8 mouse cellular contexts compared by ENCODE assay signal in the genomic region with DNA sequence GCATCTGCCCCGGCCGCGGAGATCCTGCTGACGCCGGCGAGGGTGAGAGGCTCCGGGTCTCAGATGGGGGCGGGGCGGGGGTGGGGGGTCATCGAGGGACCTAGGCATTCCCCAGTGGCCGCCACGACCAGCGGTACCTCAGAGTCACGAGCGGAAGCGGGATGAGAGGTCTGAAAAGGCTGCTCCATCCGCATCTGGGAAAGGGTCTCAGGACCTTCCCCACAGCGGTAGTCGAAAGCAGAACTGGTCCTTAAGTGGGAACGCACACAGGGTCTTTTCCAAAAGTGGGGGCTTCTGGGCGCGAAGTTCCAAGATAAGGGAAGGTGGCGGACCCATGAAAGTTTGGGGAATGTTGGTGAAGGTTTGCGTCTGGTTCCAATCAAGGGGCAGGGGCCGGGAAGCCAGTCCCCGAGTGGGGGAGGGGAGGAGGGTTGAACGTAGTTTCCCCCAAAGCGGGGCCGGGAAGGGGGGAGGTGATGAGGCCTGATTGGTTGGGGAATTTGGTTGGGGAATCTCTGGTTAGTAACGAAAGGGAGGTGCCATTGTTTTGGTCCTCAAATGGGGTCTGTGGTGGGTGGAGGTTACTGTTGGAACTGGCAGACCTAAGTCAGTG. TPM values are rescaled to one million over a fixed set of nuclear protein-coding genes. Genes with fewer than 3 reads are reported as not detected.
DNase-seq lines count a peak whose midpoint lies in the region; ATAC-seq and TF ChIP-seq lines count a peak whose summit lies in the region.

No protein-coding gene starts in this region.

- H3K27ac ChIP-seq in heart, postnatal 0 days (ENCODE audit: low read depth) = peak overlapping the region; percentile 80
- H3K27ac ChIP-seq in limb, embryonic 12.5 days = peak overlapping the region; percentile 95
- peak overlapping the region; percentile 71 for H3K27ac ChIP-seq in midbrain, embryonic 11.5 days (ENCODE audit: low read depth, low read length)

- H3K4me3 ChIP-seq in heart, postnatal 0 days (ENCODE audit: low read depth, low read length) = peak overlapping the region; percentile 89
- H3K4me3 ChIP-seq in limb, embryonic 12.5 days (replicated peaks) = peak overlapping the region; percentile 75
- peak overlapping the region; percentile 86 for H3K4me3 ChIP-seq in midbrain, embryonic 11.5 days (ENCODE audit: low read depth, low read length)

- H3K9ac ChIP-seq in heart, postnatal 0 days (replicated peaks; ENCODE audit: low read depth, low read length) = peak overlapping the region; percentile 76
- peak overlapping the region; percentile 83 for H3K9ac ChIP-seq in limb, embryonic 12.5 days (replicated peaks)
- H3K9ac ChIP-seq in midbrain, embryonic 11.5 days (ENCODE audit: low read length) = peak overlapping the region; percentile 86

- no peaks in the 10 kb centered on the region for H3K9me3 ChIP-seq in heart, postnatal 0 days (replicated peaks; ENCODE audit: control insufficient read depth, low read length)
- H3K9me3 ChIP-seq in limb, embryonic 12.5 days = no peaks in the 10 kb centered on the region
- no peaks in the 10 kb centered on the region for H3K9me3 ChIP-seq in midbrain, embryonic 11.5 days (ENCODE audit: control insufficient read depth, low read length)

- no peak for TF ChIP-seq EP300 in heart, postnatal 0 days (IDR thresholded peaks at IDR 0.05; ENCODE audit: low read depth)

- POLR2A ChIA-PET in Patski (lab: Charles Lee) = no interaction called here

- peak; percentile 27 to 67 for DNase-seq in heart, adult 18-20 months
- DNase-seq in heart, adult 8-10 months (ENCODE audit: low spot score) = no peak
- no peak for DNase-seq in Patski (ENCODE audit: low read depth, low spot score)
- DNase-seq in embryo, embryonic 10 days (ENCODE audit: low spot score) = peak; percentile 86
- DNase-seq in heart, postnatal 0 days (ENCODE audit: low spot score) = peak; percentile 39
- DNase-seq in midbrain, embryonic 11.5 days (ENCODE audit: low spot score, missing footprints) = peak; percentile 97
- peak; percentile 46 for DNase-seq in thymus, postnatal 0 days (ENCODE audit: low spot score)

- H3K27me3 ChIP-seq in Patski = peaks cover 2% of the 10 kb centered on the region
- H3K27me3 ChIP-seq in heart, postnatal 0 days (ENCODE audit: control insufficient read depth, insufficient read depth, low read length) = no peaks in the 10 kb centered on the region
- no peaks in the 10 kb centered on the region for H3K27me3 ChIP-seq in limb, embryonic 12.5 days
- H3K27me3 ChIP-seq in midbrain, embryonic 11.5 days (ENCODE audit: control insufficient read depth, insufficient read depth, low read length) = no peaks in the 10 kb centered on the region

- CTCF ChIA-PET in Patski (lab: Charles Lee) = no interaction called here

- H3K4me1 ChIP-seq in heart, postnatal 0 days (ENCODE audit: control insufficient read depth, insufficient read depth) = peaks cover 41% of the 10 kb centered on the region
- peaks cover 49% of the 10 kb centered on the region for H3K4me1 ChIP-seq in limb, embryonic 12.5 days (replicated peaks)
- H3K4me1 ChIP-seq in midbrain, embryonic 11.5 days (ENCODE audit: control insufficient read depth, insufficient read depth, low read length) = peaks cover 43% of the 10 kb centered on the region

- under 1% methylated on average over 30 of the region's 30 CpGs for WGBS in heart, postnatal 0 days
- 1% methylated on average over 30 of the region's 30 CpGs for WGBS in limb, embryonic 12.5 days
- 1% methylated on average over 30 of the region's 30 CpGs for WGBS in midbrain, embryonic 11.5 days

- no peaks in the 10 kb centered on the region for H3K36me3 ChIP-seq in heart, postnatal 0 days (replicated peaks; ENCODE audit: control insufficient read depth, insufficient read depth, low read length)
- no peaks in the 10 kb centered on the region for H3K36me3 ChIP-seq in limb, embryonic 12.5 days
- H3K36me3 ChIP-seq in midbrain, embryonic 11.5 days (ENCODE audit: control insufficient read depth, insufficient read depth, low read length) = no peaks in the 10 kb centered on the region

- peak; percentile 11 for ATAC-seq in Patski
- peak; percentile 13 for ATAC-seq in heart, postnatal 0 days (ENCODE audit: insufficient read depth, low read depth)
- ATAC-seq in limb, embryonic 12.5 days (ENCODE audit: insufficient number of reproducible peaks, insufficient read depth, low FRiP score, low TSS enrichment, low read depth) = peak; percentile 52
- peak; percentile 62 for ATAC-seq in midbrain, embryonic 11.5 days (ENCODE audit: low FRiP score)

- peak overlapping the region; percentile 88 for H3K4me2 ChIP-seq in heart, postnatal 0 days (ENCODE audit: low read depth, low read length)
- H3K4me2 ChIP-seq in limb, embryonic 12.5 days = peak overlapping the region; percentile 74
- peak overlapping the region; percentile 82 for H3K4me2 ChIP-seq in midbrain, embryonic 11.5 days

- no peak for TF ChIP-seq CTCF in Patski (IDR thresholded peaks at IDR 0.05)
- TF ChIP-seq CTCF in heart, postnatal 0 days (IDR thresholded peaks at IDR 0.05; ENCODE audit: low read depth) = no peak

- in situ Hi-C loops in Patski (cut with MboI; ENCODE audit: low pct_unique_long_range_greater_than_20kb) = no loop called here

RNA-seq across cellular contexts. Expression of a gene that starts 0.8 kb away (rescaled TPM):
- total RNA-seq in heart, adult 18-20 months (2021) = 10 to 100 TPM; 57.1 to 65.4 TPM
- total RNA-seq in heart, adult 8-10 months (2022) = 10 to 100 TPM; 56.7 to 61.6 (median 58.2) TPM
- 229 TPM for polyA plus RNA-seq in Patski (2021)
- 180 and 255 TPM in 2 replicates for total RNA-seq in heart, postnatal 0 days (2014; rRNA removed; ENCODE audit: low replicate concordance)
- 144 and 146 TPM in 2 replicates for polyA plus RNA-seq in heart, postnatal 0 days (2015; fragmentation: Nextera tagmentation; extraction: Ambion mirVana)
- 214 TPM in 2 replicates for polyA plus RNA-seq in limb, embryonic 12.5 days (2016; fragmentation: Nextera tagmentation; extraction: Ambion mirVana)
- 78.1 and 78.7 TPM in 2 replicates for polyA plus RNA-seq in midbrain, embryonic 11.5 days (2014; fragmentation: Nextera tagmentation; extraction: Ambion mirVana)
- 178 and 184 TPM in 2 replicates for polyA plus RNA-seq in thymus, postnatal 0 days (2015; fragmentation: Nextera tagmentation; extraction: Ambion mirVana)

RNA-seq across cellular contexts. Expression of a gene that starts 33.4 kb away (rescaled TPM):
- not detected for total RNA-seq in heart, adult 18-20 months (2021)
- not detected for total RNA-seq in heart, adult 8-10 months (2022)
- 0.09 TPM for polyA plus RNA-seq in Patski (2021)
- not detected in 2 replicates for total RNA-seq in heart, postnatal 0 days (2014; rRNA removed; ENCODE audit: low replicate concordance)
- not detected in 2 replicates for polyA plus RNA-seq in heart, postnatal 0 days (2015; fragmentation: Nextera tagmentation; extraction: Ambion mirVana)
- polyA plus RNA-seq in limb, embryonic 12.5 days (2016; fragmentation: Nextera tagmentation; extraction: Ambion mirVana) = 0.17 TPM in 1 of 2 replicates, not detected in the other
- polyA plus RNA-seq in midbrain, embryonic 11.5 days (2014; fragmentation: Nextera tagmentation; extraction: Ambion mirVana) = 0.36 and 0.97 TPM in 2 replicates
- polyA plus RNA-seq in thymus, postnatal 0 days (2015; fragmentation: Nextera tagmentation; extraction: Ambion mirVana) = 2.6 and 3.1 TPM in 2 replicates

Comparison
In these comparisons a context has a peak if more than half of its experiments do, and no peak if none do; other contexts are left out.
1. DNase-seq: peak in heart, adult 18-20 months (2 of 2), embryo, embryonic 10 days (single experiment), heart, postnatal 0 days (single experiment), midbrain, embryonic 11.5 days (single experiment) and thymus, postnatal 0 days (single experiment); none in heart, adult 8-10 months (single experiment) and Patski (single experiment).
2. ATAC-seq: peak in every context shown above with its lines; median percentile 62 in midbrain, embryonic 11.5 days; 52 in limb, embryonic 12.5 days; 13 in heart, postnatal 0 days; 11 in Patski.
3. Peak in every context shown above with its lines, with median percentiles within 50 percentile points of each other: H3K27ac ChIP-seq, H3K4me2 ChIP-seq, H3K4me3 ChIP-seq and H3K9ac ChIP-seq.